Mouse (Mus musculus): Measurements from ENCODE around the gene Mus81.

GRCm38 (mm10) chr19:5503687-5504086, 15.5 kb upstream of the Mus81 start, which contains the start of gene 1700020D05Rik:
- TF ChIP-seq CTCF (conservative IDR thresholded peaks at IDR 0.05; ENCODE audit: insufficient read depth, insufficient read length, low read depth, low read length), result no peak
- TF ChIP-seq POLR2A (IDR thresholded peaks at IDR 0.05; ENCODE audit: low read depth, low read length), result no peak
